In the genomic region with DNA sequence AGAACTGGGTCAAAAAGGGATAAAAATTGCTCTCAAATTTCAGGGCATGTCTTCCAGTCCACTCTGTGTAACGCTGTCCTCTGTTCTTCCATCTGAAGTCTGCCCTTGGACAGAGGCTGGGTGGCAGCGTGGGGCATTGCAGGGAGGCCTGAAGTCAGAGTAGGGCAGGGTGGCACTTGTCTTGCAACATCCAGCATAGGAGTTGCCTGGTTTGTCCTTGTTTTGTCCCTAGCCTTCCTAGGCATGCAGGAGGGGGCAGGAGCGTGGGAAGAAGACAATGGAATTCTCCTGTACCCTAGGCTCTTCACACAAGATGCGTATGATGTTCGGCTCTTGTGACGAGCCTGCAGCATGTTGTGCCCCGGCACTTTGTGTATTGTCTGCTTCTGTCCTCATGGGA, we compare ENCODE assay signal across 32 mouse cellular contexts. TPM values are rescaled to one million over a fixed set of nuclear protein-coding genes. Genes with fewer than 3 reads are reported as not detected.
DNase-seq lines count a peak whose midpoint lies in the region; ATAC-seq and TF ChIP-seq lines count a peak whose summit lies in the region.
"Had no signal": no experiment of that assay in that cellular context is flagged by ENCODE, and none has a peak within 500 bp of the region (broad histone marks: within the 10 kb centered on the region; RNA-seq: fewer than 3 reads in every experiment).

No protein-coding gene starts in this region.

- no peak overlapping the region for H3K4me3 ChIP-seq in kidney, adult 2 months (ENCODE audit: insufficient read depth, low read depth, low read length)
- H3K4me3 ChIP-seq in lung, postnatal 0 days (ENCODE audit: low read depth, low read length) = no peak overlapping the region
- H3K4me3 ChIP-seq: embryonic facial prominence, embryonic 12.5 days; embryonic facial prominence, embryonic 15.5 days; gastrocnemius, adult 2 months; heart, embryonic 12.5 days; heart, embryonic 15.5 days; hindbrain, embryonic 10.5 days; hindbrain, embryonic 13.5 days had no signal

- no peak for DNase-seq in kidney, adult 2 months
- no peak for DNase-seq in kidney, postnatal 4 days
- peak; percentile 66 for DNase-seq in adrenal gland, postnatal 10 days
- DNase-seq in adrenal gland, postnatal 36 days = peak; percentile 57 to 67
- no peak for DNase-seq in heart, adult 11 months
- DNase-seq in lung, postnatal 0 days (ENCODE audit: low spot score) = no peak
- no peak for DNase-seq in left cerebral cortex, adult 11 months (ENCODE audit: low spot score)
- DNase-seq: B cell, adult 2 months; cerebellum, adult 11 months; cerebellum, adult 2 months; cerebellum, adult 9-11 months; cerebellum, postnatal 25 days; forebrain, postnatal 0 days; gastrocnemius, adult 2 months; gastrocnemius, postnatal 14 days; heart, adult 18-20 months; heart, postnatal 10 days; heart, postnatal 36 days had no signal

- H3K4me1 ChIP-seq in kidney, adult 2 months (ENCODE audit: control insufficient read depth, insufficient read depth, low read length) = peaks cover 6% of the 10 kb centered on the region; the same call in 1 of the 2 replicates
- H3K4me1 ChIP-seq in lung, postnatal 0 days (ENCODE audit: insufficient read depth, low read depth, low read length) = no peaks in the 10 kb centered on the region
- H3K4me1 ChIP-seq: embryonic facial prominence, embryonic 15.5 days had no signal

- no peaks in the 10 kb centered on the region for H3K36me3 ChIP-seq in kidney, adult 2 months (ENCODE audit: control insufficient read depth, insufficient read depth, low read length)
- no peaks in the 10 kb centered on the region for H3K36me3 ChIP-seq in lung, postnatal 0 days (ENCODE audit: insufficient read depth, low read length)
- H3K36me3 ChIP-seq: embryonic facial prominence, embryonic 12.5 days; embryonic facial prominence, embryonic 15.5 days; G1E; heart, embryonic 12.5 days; heart, embryonic 15.5 days; hindbrain, embryonic 10.5 days; hindbrain, embryonic 13.5 days had no signal

- no peak for TF ChIP-seq EP300 in lung, postnatal 0 days (IDR thresholded peaks at IDR 0.05)

- no peak overlapping the region for H3K9ac ChIP-seq in lung, postnatal 0 days (replicated peaks; ENCODE audit: low read depth)
- H3K9ac ChIP-seq: embryonic facial prominence, embryonic 12.5 days; embryonic facial prominence, embryonic 15.5 days; forebrain, postnatal 0 days; heart, embryonic 12.5 days; heart, embryonic 15.5 days; hindbrain, embryonic 13.5 days had no signal

- H3K4me2 ChIP-seq in lung, postnatal 0 days (replicated peaks; ENCODE audit: low read depth, low read length) = no peak overlapping the region
- H3K4me2 ChIP-seq: embryonic facial prominence, embryonic 12.5 days; embryonic facial prominence, embryonic 15.5 days; heart, embryonic 12.5 days; heart, embryonic 15.5 days; hindbrain, embryonic 13.5 days had no signal

- H3K9me3 ChIP-seq in lung, postnatal 0 days (ENCODE audit: low read length) = no peaks in the 10 kb centered on the region
- H3K9me3 ChIP-seq: embryonic facial prominence, embryonic 12.5 days; embryonic facial prominence, embryonic 15.5 days; heart, embryonic 12.5 days; heart, embryonic 15.5 days; hindbrain, embryonic 10.5 days; hindbrain, embryonic 13.5 days had no signal

- H3K27ac ChIP-seq in kidney, adult 2 months (ENCODE audit: insufficient read depth, low read depth, low read length) = 0 out of 2 replicates have a peak overlapping the region, but pooled peaks have one; percentile 19
- H3K27ac ChIP-seq in lung, postnatal 0 days (ENCODE audit: low read length) = no peak overlapping the region
- H3K27ac ChIP-seq: embryonic facial prominence, embryonic 12.5 days; embryonic facial prominence, embryonic 15.5 days; gastrocnemius, adult 2 months; heart, embryonic 15.5 days; hindbrain, embryonic 10.5 days; hindbrain, embryonic 13.5 days had no signal

- 70% methylated on average over 7 of the region's 7 CpGs for WGBS in kidney, adult 2 months
- WGBS in lung, postnatal 0 days = 71% methylated on average over 7 of the region's 7 CpGs

- H3K27me3 ChIP-seq in kidney, adult 2 months (replicated peaks; ENCODE audit: control insufficient read depth, insufficient read depth, low read length) = no peaks in the 10 kb centered on the region
- H3K27me3 ChIP-seq in lung, postnatal 0 days (replicated peaks; ENCODE audit: insufficient read depth, low read length) = no peaks in the 10 kb centered on the region
- H3K27me3 ChIP-seq: CH12.LX; embryonic facial prominence, embryonic 12.5 days; embryonic facial prominence, embryonic 15.5 days; Patski had no signal

- no peak for TF ChIP-seq CTCF in kidney, adult 2 months (conservative IDR thresholded peaks at IDR 0.05; ENCODE audit: insufficient read depth, insufficient read length, low read depth, low read length)
- no peak for TF ChIP-seq CTCF in lung, postnatal 0 days (IDR thresholded peaks at IDR 0.05)

- TF ChIP-seq POLR2A in kidney, adult 2 months (IDR thresholded peaks at IDR 0.05; ENCODE audit: low read depth, low read length) = no peak

- no peak for ATAC-seq in lung, postnatal 0 days
- ATAC-seq: forebrain, embryonic 14.5 days; forebrain, postnatal 0 days; hindbrain, embryonic 16.5 days; inflammation-experienced regulatory T-cells, adult 6 months; intestine, embryonic 16.5 days; Patski had no signal

RNA-seq across cellular contexts. Expression of a gene that starts 5.5 kb away (rescaled TPM):
- not detected in 2 replicates for polyA plus RNA-seq in kidney, adult 2 months (2012; rRNA removed)
- total RNA-seq in adrenal gland, postnatal 10 days (2021) = 1 to 10 TPM; 2.2 to 2.4 TPM
- total RNA-seq in adrenal gland, postnatal 36 days (2021) = 1 to 10 TPM; 3.1 to 3.4 TPM
- 1.3 and 1.7 TPM in 2 replicates for polyA plus RNA-seq in lung, postnatal 0 days (2015; fragmentation: Nextera tagmentation; extraction: Ambion mirVana)
- total RNA-seq: CH12.LX; common myeloid progenitor, adult 5-6 weeks; heart, adult 18-20 months; heart, postnatal 10 days; heart, postnatal 36 days had no signal
- polyA plus RNA-seq: G1E had no signal

Comparison
In these comparisons a context has a peak if more than half of its experiments do, and no peak if none do; other contexts are left out.
1. DNase-seq: peak in adrenal gland, postnatal 10 days (single experiment) and adrenal gland, postnatal 36 days (2 of 2); none in kidney, adult 2 months (single experiment), kidney, postnatal 4 days (0 of 2), heart, adult 11 months (single experiment), lung, postnatal 0 days (single experiment) and left cerebral cortex, adult 11 months (single experiment).